Mouse (Mus musculus) brain, embryonic 14.5 days (tissue): ENCODE data around the gene Dnaaf2.

Experiments
- CTCF ChIP-seq: fragments of 200-500 bp; IDR thresholded peaks from 2 replicates; pipeline ENCODE4 v1.5.1; 2012; ENCODE audit warnings: inconsistent platforms, mild to moderate bottlenecking, moderate library complexity, borderline replicate concordance; ENCODE audit not compliant: insufficient read depth, insufficient read length; ENCODE audit errors: extremely low read depth
- POLR2A ChIP-seq: fragments of 200-500 bp; IDR thresholded peaks from 2 replicates; pipeline ENCODE4 v1.6.1; 2012; ENCODE audit warnings: mild to moderate bottlenecking, inconsistent platforms, borderline replicate concordance; ENCODE audit not compliant: poor library complexity, insufficient read depth, insufficient read length, severe bottlenecking; ENCODE audit errors: extremely low read depth

- TF ChIP-seq CTCF, result no peak
- no peak for TF ChIP-seq POLR2A
Observed at GRCm38 (mm10) chr12:69147166-69147735, 51.0 kb downstream of the Dnaaf2 start.
